Mouse (Mus musculus): ENCODE results near the gene Zfp473.
"Not testable (repeated sequence)": the region's sequence is repeated elsewhere in the genome, so short reads cannot be mapped to it uniquely, and the experiment has no call there.

Zfp473 gene

DNA sequence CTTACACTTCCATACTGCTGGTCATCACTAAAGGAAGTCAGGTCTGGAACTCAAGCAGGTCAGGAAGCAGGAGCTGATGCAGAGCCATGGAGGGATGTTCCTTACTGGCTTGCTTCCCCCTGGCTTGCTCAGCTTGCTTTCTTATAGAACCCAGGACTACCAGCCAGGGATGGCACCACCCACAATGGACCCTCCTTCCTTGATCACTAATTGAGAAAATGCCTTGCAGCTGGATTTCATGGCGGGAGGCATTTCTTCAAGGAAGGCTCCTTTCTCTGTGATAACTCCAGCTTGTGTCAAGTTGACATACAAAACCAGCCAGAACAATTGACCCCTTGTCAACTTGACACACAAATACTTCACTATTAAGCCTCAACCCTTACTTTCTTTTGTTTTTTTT lies at the start of gene Zfp473:
Gene Zfp473, minus strand, starts transcription at position 101 of the 400 bp plus-strand sequence.
- not testable (repeated sequence) for DNase-seq (ENCODE audit: low read depth in 2 of 2, low spot score in 2 of 2)

DNA sequence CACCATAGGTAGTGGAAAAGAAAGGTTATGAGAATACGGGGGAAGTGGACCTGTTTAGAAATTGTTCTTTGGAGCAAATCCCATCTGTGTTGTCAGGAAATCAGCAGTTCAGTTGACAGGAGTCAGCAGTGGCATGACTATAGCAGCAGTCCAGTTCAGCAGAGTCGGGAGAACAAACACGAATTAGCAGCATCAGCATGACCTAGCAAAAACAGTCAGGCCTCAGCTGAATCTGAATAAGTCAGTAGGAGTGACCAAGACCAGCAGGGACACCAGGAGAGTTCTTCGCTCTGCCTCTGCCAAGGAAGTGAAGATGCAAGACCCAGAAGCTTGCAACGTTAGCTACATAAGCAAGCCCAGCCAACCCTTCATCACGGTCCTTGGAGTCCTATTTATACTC lies 41.9 kb upstream of the Zfp473 start:
- DNase-seq (ENCODE audit: low read depth in 2 of 2, low spot score in 2 of 2): no peak

DNA sequence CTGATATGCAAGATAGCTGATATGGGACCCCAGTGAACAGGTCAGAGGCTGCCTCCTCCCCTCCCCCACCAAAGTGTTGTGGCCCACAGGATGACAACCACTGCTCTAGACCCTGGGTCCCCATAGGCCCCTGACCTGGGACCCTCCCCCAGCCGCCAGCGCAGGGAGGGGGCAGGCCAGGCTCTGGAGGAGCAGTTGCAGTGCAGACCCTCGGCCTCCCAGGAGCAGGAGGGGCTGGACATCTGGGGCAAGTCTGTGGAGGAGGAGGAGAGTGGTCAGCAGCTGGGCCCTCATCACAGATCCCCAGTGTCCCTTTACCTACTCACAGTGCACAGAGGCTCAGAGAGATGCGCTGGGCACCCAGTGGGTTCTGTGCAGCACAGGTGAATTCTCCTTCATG lies 39.2 kb upstream of the Zfp473 start:
- DNase-seq (ENCODE audit: low read depth in 2 of 2, low spot score in 2 of 2): no peak

DNA sequence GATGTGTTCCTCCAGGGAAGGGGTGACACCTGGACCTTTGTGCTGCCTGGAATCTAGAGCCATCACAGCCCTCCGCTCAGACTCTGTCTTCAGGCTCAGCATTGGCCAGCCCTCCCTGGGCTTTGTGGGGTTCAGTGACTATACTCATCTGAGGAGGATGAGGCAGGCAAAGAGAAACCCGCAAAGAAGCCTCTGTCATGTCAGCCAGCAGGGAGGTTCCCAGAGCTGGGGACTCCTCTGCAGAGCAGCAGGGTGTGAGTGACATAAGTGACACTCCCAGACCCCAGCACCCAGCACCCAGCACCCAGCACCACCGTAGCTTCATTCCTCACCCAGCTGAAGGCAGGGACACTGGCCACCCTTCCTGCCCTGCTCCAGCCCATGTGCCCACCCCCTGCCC lies 38.7 kb upstream of the Zfp473 start:
- no peak for DNase-seq (ENCODE audit: low read depth in 2 of 2, low spot score in 2 of 2)

DNA sequence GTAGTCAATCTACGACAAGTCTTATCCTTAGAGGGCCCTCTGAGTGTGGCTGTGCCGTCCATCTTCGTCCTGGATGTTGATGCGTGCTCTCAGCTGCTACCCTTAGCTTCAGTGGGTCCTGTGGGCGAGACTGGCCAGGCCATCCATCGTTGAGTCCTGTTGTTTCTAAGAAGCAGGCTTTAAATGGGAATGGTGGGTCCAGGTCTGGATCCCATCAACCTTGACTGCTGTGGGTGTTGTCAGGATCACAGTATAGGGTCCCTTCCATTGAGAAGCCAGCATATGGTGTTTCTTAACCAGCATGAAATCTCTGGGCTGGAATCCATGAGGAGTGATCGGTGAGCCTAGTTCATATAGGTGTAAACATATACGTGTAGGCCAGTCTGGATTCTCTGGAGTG lies 29.3 kb upstream of the Zfp473 start:
- no peak for DNase-seq (ENCODE audit: low read depth in 2 of 2, low spot score in 2 of 2)

DNA sequence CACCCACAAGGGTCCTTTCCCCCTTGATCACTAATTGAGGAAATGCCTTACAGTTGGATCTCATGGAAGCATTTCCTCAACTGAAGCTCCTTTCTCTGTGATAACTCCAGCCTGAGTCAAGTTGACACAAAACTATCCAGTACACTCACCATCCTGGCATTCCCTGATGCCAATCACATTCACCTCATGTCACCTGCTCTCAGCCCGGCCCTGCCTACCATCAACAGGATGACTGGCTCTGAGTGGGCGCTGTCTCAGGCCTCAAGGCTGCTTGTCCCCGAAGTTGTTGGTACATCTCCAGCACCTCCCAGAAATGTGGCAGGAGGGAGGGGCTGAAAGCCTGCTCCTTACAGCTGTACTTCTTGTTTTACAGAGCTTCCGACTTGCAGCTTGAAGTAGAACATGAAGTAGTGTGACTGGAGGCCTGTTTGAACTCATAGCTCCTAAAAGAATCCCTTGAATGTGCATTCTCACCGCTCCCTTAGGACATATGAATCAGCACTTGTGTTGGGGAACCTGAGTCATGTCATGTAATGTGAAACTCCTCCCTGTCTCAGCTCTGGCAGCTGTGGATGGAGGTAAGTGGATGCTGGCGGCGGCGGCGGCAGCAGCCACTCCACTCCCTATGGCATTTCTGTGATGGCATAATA lies 26.1 kb upstream of the Zfp473 start:
- no peak for DNase-seq (ENCODE audit: low read depth in 2 of 2, low spot score in 2 of 2)

DNA sequence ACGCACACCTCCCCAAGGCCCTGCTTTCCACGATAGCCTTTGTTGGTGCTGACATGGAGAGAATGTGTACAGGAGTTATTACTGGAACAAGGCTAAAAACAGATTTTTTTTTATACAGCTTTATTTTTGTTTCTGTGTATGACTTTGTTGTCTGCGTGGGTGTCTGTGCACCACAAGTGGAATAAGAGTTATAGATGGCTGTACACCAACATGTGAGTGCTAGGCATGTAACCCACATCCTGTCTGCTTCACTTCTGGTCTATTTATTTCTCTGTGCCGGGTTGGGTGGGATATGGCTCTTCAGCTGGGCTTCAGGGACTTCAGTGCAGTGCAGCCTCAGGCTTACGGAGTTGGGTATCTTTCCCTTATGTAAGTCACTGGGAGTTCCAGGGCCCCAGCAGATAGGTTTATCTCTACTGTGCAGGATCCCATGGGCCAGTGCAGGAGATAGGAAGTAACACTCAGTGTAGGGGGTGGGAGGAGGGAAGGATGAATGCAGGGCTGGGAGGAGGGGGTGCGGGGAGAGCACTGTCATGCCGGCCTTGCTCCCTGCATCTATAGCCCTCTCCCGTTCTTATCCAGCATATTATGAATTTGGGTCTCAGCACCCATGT lies 21.8 kb upstream of the Zfp473 start:
- peak; percentile 35 to 46 for DNase-seq (ENCODE audit: low read depth in 2 of 2, low spot score in 2 of 2)

DNA sequence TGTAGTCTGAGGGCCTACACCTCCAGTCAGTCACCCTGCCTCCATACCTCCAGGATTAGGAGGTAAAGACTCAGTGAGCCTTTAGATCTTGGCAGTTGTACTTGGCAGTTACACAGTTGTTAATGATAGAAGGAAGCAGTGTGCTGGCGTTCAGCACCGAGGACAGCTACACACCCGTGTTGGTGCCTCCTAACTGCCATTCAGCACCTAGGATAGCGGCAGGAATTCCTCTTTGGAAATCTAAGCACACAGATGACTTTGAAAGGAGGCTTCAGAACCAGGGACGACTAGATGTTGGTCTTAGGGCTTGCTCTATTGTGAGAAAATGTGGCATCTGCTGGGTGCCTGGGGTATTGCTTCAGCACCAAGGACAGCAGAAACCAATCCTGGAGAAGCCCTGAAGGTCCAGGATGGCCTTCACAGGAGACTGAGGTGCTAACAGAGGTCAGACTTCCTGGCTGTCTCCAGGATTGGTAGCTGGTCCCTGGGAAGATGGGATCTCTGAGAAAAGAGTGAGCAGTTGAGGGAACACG lies 19.3 kb upstream of the Zfp473 start:
- DNase-seq (ENCODE audit: low read depth in 2 of 2, low spot score in 2 of 2): no peak

DNA sequence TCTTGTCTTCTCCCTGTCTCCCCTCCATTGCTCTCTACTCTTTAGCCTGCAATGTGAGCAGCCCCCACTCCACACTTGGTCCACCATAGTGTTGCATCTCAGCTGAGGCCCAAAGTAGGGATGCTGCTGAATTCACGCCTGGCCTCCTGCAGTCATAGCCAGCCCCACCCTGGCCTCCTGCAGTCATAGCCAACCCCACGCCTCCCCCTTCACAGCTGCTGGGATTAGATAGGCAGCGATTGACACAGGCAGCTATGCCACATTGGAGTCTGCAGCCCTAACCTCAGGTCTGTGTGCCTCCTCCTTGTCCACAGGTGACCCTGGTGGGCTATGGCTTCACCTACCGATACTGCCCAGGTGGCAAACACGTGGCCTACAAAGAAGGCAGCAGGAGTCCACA lies 17.3 kb upstream of the Zfp473 start:
- no peak for DNase-seq (ENCODE audit: low read depth in 2 of 2, low spot score in 2 of 2)

DNA sequence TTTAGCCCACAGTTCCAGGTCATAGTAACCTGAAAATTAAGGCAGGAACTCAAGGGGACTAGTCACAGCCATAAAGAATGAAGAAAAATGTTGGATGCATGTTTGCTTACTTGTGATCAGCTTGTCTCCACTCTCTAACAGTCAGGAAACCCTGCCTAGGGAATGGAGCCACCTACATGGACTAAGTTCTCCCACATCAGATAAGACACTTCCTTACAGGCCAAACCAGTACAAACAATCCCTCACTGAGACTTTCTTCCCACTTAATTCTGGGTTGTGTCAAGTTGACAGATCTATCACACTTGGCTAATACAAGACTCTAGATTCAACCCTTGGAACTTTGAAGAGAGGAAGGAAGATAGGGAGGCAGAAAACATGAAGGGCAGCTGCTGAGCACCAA lies 9.5 kb upstream of the Zfp473 start:
- DNase-seq (ENCODE audit: low read depth in 2 of 2, low spot score in 2 of 2): no peak

DNA sequence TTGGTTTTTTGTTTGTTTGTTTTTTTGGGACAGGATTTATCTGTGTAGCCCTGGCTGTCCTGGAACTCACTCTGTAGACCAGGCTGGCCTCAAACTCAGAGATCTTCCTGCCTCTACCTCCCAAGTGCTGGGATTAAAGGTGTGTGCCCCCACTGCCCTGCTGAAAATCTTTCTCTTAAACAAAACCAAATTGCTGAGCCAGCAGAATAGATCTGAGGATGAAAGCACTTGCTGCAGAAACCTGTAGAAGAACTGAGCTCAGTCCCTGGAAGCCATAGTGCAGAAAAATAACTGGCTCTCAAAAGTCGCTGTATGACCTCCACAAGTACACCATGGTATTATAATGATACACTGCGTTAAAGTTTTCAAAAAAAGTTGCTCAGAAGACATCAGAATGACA lies 6.3 kb upstream of the Zfp473 start:
- no peak for DNase-seq (ENCODE audit: low read depth in 2 of 2, low spot score in 2 of 2)

DNA sequence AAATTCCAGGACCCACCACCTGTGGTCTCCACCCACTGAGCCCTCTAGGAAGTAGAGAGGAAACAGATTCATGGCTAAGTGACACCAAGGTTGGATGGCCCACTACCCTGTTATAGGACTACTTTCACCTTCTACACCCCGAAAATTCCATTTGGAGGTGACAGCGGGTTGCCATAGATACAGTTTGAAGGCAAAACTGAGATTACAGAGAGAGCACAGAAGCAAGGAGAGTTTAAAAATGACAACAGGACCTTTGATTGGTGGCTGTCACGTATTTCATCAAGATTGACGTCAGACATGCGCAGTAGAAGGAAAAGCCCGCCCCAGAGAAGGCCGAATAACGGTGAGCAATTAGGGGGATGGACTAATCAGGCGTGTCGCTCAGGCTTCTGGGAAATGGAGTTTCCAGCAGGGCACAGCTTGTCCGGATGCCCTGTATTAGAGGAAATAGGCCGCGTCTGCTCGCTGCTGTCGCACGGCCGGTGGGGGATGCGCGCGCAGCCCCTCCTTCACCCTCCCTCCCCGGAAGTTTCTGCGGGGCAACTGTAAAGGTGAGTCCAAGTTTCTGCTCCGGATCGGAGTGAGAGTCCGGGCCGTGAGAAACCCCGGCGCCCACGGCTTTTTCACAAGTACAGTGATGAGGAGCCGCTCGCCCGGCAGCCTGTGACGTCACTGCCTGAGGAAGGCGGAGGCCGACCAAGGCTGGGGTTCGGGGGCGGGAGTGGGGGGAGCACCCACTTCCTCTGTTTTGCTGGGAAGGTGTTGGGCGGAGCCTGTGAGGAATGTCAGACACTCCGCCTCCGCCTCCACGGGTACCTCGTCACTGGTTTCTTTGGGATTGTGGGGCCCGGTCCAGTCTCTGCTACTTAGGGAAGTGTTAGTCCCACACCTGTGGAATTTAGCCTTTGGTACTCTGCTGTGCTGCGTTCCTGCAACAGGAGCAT lies 2.5 kb downstream of the Zfp473 start, which contains the start of gene Vrk3:
Gene Vrk3, plus strand, starts transcription at position 313 of the 944 bp plus-strand sequence.
- DNase-seq (ENCODE audit: low read depth in 2 of 2, low spot score in 2 of 2): peak; percentile 92 to 94

DNA sequence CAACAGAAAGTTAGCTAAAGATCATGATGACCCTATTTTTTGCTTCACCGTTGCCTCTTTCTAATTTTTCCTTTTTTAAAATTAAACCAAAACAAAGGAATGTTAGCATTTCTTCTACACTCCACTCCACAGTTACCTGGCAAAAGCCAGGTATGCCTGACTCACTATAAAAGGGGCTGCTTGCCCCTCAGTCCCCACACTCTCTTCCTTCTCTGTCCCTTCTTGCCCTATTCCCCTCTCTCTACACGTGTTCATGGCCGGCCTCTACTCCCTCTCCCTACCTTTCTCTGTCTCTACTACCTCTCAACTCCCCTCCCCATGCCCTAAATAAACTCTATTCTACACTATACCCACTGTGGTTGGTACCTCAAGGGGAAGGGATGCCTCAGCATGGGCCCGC lies 3.7 kb downstream of the Zfp473 start:
- DNase-seq (ENCODE audit: low read depth in 2 of 2, low spot score in 2 of 2): no peak

DNA sequence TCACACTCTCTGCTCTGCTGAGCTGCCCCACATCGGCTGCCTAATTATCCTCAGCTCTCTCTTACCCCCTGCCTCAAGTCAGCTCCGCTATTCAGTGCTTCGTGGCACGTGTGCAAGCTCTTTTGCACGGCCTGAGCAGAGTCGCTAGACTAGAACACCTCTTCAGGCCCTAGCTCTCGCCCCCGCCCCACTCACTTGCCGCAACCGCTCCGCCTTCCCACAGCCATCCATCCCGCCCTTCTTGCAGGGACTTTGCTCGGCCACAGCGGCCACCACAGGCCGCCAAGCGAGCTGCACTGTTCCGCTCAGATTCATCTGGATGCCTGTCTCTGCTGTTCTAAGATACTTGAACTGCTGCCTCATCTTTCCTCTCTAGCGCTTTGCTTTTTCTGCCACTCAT lies 5.8 kb downstream of the Zfp473 start:
- peak; percentile 68 to 74 for DNase-seq (ENCODE audit: low read depth in 2 of 2, low spot score in 2 of 2)

DNA sequence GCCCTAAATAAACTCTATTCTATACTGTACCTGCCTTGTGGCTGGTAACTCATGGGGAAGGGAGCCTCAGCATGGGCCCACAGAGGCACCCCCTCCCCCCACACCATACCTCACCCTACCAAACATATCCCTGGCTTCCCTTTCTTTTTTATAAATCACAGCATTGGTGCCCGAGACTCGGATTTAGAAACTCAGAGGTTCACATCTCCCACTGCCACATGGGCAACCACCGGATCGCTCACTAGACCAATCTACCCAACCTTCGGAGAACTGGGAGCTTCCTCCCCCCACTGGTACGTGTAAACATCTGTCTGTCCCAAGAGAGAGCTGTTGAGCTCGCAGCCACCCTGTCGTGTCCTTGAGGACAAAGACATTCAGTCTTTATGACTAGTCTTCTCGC lies 6.6 kb downstream of the Zfp473 start:
- DNase-seq (ENCODE audit: low read depth in 2 of 2, low spot score in 2 of 2): no peak

DNA sequence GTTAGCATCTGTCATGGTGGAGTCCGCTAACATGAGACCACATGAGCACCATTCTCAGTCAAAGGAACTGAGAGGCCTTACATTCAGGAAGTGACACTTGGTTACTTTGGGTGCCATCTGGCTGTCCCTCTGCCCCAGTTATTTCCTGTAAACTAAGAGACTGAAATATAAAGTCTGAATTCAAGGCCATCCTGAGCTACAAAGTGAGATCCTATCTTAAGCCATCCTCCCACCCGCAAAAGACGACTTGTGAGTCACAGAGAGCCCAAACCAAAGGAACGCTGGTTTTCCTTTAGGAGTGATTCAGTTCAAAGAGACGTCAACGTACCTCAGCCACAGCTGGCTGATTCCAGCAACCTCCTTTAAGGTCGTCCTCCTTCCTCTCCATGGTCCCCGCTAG lies 9.5 kb downstream of the Zfp473 start:
- no peak for DNase-seq (ENCODE audit: low read depth in 2 of 2, low spot score in 2 of 2)

DNA sequence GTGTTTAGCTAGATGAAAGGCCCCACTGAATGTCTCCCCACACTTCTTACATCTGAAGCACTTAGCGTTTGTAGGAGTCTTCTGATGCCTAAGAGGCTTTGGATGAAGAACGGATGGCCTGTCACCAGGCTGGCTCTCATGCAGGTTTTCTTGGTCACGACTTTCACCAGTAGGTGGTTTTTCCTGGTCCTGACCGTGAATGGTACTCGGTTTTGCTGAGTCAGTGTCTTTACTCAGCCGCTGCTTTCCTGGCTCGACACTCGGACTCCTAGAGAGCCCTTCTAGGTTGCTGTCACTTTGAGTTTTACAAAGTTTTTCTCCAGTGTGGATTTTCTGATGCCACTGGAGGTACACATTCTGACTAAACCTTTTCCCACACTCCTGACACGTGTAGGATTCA lies 17.1 kb downstream of the Zfp473 start:
- no peak for DNase-seq (ENCODE audit: low read depth in 2 of 2, low spot score in 2 of 2)

DNA sequence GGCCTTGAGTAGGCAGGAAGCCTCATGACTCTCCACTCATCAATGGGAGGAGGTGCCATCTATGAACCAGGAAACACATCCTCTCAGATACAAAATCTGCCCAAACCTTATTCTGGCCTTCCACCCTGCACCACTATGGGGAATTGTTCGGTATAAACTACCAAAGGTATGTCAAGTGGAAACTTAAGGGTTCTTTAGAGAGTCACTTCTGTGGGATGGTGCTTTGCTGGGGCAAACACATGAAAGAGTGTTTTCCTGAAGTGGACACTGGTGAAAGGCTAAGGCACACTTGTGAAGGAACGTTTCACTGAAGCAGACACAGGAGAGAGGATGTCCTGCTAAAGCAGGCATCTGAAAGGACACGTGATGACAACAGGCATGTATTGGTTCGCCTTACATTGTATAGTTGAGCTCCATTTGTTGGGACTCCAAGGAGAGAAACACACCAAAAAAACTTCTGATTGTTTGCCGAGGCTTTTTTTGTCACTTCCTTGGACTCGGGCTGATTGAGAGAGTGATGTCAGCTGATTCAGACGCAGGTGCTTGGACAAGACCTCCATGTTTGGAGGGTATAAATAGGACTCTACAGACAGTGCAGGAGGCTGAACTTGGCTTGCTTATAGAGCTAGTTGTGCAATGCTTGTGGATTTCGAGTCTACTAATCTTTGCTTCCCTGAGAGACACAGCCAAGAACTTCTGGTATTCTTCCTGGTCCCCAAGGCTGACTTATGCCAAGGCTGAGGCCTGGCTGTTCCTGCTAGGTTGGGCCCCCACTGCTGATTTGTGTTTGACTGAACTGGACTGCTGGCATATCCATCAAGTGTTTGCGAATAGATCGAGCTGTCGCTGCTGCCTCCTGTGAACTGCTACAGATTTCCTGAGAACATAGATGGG lies 22.5 kb downstream of the Zfp473 start:
- DNase-seq (ENCODE audit: low read depth in 2 of 2, low spot score in 2 of 2): no peak

DNA sequence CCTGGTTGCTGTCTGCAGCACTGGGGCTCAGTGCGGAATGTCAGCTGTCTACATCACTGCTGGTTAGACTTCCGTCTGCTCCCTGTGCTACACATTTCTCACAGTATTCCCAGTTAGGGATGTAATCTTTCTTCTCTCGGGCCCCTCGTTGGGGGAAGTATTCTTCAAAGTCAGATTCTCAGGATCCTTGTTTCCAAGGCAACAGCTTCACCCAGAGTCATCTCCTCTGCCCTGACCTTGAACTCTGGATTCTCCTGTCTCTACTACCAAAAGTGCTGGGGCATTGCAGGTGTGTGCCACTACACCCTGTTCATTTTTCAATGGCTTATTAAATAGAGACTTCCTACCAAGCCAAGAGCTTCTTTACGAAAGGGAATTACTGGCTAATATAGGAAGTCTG lies 23.7 kb downstream of the Zfp473 start:
- DNase-seq (ENCODE audit: low read depth in 2 of 2, low spot score in 2 of 2): no peak

DNA sequence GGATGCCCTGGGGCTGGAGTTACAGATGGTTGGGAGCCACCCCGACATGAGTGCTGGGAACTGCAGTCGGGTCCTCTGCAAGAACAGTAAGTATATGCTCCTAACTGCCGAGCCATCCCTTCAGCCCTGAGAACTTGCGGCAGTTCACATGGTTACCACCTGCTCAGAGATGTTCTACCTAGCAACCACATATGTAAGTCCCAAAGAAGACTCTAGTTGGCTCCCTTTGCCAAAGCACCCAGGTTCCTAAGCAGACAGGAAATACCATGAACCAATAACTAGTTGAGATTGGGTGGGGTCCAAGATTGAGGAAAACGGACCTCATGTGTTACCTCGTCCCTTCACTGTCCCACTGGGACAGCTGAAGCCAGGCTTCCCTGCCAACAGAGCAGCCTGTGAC lies 24.5 kb downstream of the Zfp473 start:
- DNase-seq (ENCODE audit: low read depth in 2 of 2, low spot score in 2 of 2): no peak

DNA sequence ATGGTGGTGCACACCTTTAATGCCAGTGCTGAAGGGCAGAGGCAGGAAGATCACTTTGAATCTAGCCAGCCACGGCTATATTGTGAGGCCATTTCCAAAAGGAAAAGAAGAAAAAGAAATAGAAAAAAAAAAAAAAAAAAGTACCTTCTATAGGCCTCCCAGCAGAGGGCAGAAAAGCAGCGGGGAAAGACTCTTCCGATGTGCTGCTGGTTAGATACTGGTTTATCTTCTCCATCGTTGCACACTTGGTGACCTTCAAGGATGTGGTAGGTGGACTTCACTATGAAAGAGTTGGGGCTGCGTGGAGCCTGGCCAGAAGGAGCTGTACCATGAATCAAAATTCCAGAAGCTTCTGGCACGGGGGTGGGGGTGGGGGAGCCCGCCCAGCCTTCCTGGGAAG lies 26.5 kb downstream of the Zfp473 start:
- no peak for DNase-seq (ENCODE audit: low read depth in 2 of 2, low spot score in 2 of 2)
